Mouse (Mus musculus): ENCODE data around the gene Sf1. TPM values are rescaled to one million over a fixed set of nuclear protein-coding genes. Genes with fewer than 3 reads are reported as not detected.

Sf1 gene
- polyA plus RNA-seq, 1 experiment: 355 TPM

- peaks cover 5% of the 10 kb centered on the region for H3K4me1 ChIP-seq (ENCODE audit: control insufficient read depth, insufficient read depth, low read length)
- H3K36me3 ChIP-seq (ENCODE audit: control insufficient read depth, insufficient read depth, low read length, poor library complexity, severe bottlenecking): no peaks in the 10 kb centered on the region
- H3K27ac ChIP-seq (ENCODE audit: insufficient read depth, low read length): no peak overlapping the region
- H3K9ac ChIP-seq (ENCODE audit: low read depth, poor library complexity, severe bottlenecking): no peak overlapping the region
- TF ChIP-seq EP300 (IDR thresholded peaks at IDR 0.05; ENCODE audit: insufficient read depth, low read depth, low read length): no peak
- TF ChIP-seq CTCF (IDR thresholded peaks at IDR 0.05; ENCODE audit: low read depth, low read length): no peak
- no peak for TF ChIP-seq POLR2A (IDR thresholded peaks at IDR 0.05; ENCODE audit: insufficient read depth, low read length)
- H3K9me3 ChIP-seq (replicated peaks; ENCODE audit: control insufficient read depth, insufficient read depth, low read length, poor library complexity, severe bottlenecking): no peaks in the 10 kb centered on the region
- H3K27me3 ChIP-seq (ENCODE audit: control insufficient read depth, insufficient read depth, low read length, poor library complexity, severe bottlenecking): no peaks in the 10 kb centered on the region
- no peak overlapping the region for H3K4me3 ChIP-seq (ENCODE audit: low read depth, low read length)
These were observed 19.5 kb upstream of the Sf1 start for GRCm38 (mm10) chr19:6343996-6344395.

DNA sequence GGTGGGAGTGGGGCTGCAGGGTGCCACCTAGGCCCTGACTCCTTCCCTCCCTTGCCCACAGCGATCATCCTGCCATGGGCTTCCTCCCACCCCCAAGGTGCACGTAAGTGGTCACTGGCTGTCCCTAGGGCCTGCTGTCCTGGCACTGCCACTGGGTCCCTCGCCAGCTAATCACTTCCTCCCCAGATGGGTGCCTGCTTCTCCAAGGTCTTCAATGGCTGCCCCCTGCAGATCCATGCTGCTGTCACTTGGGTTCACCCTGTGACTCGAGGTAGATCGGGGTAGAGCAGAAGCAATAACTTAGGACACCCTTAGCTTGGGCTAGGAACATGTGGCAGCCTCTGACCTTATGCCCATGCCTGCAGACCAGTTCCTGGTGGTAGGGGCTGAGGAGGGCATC, 17.5 kb upstream of the Sf1 start:
- no peak overlapping the region for H3K4me3 ChIP-seq (ENCODE audit: low read depth, low read length)
- no peak for TF ChIP-seq POLR2A (IDR thresholded peaks at IDR 0.05; ENCODE audit: insufficient read depth, low read length)
- no peaks in the 10 kb centered on the region for H3K36me3 ChIP-seq (ENCODE audit: control insufficient read depth, insufficient read depth, low read length, poor library complexity, severe bottlenecking)
- H3K4me1 ChIP-seq (ENCODE audit: control insufficient read depth, insufficient read depth, low read length): no peaks in the 10 kb centered on the region
- H3K9me3 ChIP-seq (replicated peaks; ENCODE audit: control insufficient read depth, insufficient read depth, low read length, poor library complexity, severe bottlenecking): no peaks in the 10 kb centered on the region
- H3K27ac ChIP-seq (ENCODE audit: insufficient read depth, low read length): no peak overlapping the region
- H3K9ac ChIP-seq (ENCODE audit: low read depth, poor library complexity, severe bottlenecking): no peak overlapping the region
- no peaks in the 10 kb centered on the region for H3K27me3 ChIP-seq (ENCODE audit: control insufficient read depth, insufficient read depth, low read length, poor library complexity, severe bottlenecking)

- TF ChIP-seq CTCF (IDR thresholded peaks at IDR 0.05; ENCODE audit: low read depth, low read length): no peak
- TF ChIP-seq POLR2A (IDR thresholded peaks at IDR 0.05; ENCODE audit: insufficient read depth, low read length): no peak
- H3K27me3 ChIP-seq (ENCODE audit: control insufficient read depth, insufficient read depth, low read length, poor library complexity, severe bottlenecking): no peaks in the 10 kb centered on the region
- H3K36me3 ChIP-seq (ENCODE audit: control insufficient read depth, insufficient read depth, low read length, poor library complexity, severe bottlenecking): no peaks in the 10 kb centered on the region
- no peaks in the 10 kb centered on the region for H3K4me1 ChIP-seq (ENCODE audit: control insufficient read depth, insufficient read depth, low read length)
- no peak overlapping the region for H3K27ac ChIP-seq (ENCODE audit: insufficient read depth, low read length)
- no peak overlapping the region for H3K9ac ChIP-seq (ENCODE audit: low read depth, poor library complexity, severe bottlenecking)
- H3K9me3 ChIP-seq (replicated peaks; ENCODE audit: control insufficient read depth, insufficient read depth, low read length, poor library complexity, severe bottlenecking): no peaks in the 10 kb centered on the region
- no peak overlapping the region for H3K4me3 ChIP-seq (ENCODE audit: low read depth, low read length)
These were observed 16.8 kb upstream of the Sf1 start for GRCm38 (mm10) chr19:6346661-6347060.

DNA sequence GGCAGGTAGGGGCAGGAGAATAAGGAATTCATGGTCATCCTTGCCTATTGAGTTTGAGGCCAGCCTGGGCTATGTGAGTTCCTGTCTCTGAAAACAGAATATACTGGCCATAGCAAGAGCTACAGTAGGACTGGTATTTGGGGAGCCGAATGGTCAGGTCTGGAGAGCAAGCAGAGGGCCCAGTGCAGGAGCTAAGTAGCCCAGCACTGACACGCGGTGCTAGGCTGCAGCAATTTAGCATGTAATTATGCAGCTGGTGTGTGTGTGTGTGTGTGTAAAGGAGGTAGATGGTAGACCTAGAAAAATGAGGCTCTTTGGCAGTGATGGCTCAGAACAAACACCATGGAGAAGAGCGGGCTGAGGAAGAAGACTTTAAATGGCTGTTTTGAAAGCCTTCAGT, 15.9 kb upstream of the Sf1 start:
- no peaks in the 10 kb centered on the region for H3K36me3 ChIP-seq (ENCODE audit: control insufficient read depth, insufficient read depth, low read length, poor library complexity, severe bottlenecking)
- no peaks in the 10 kb centered on the region for H3K4me1 ChIP-seq (ENCODE audit: control insufficient read depth, insufficient read depth, low read length)
- TF ChIP-seq EP300 (IDR thresholded peaks at IDR 0.05; ENCODE audit: insufficient read depth, low read depth, low read length) (no peak), CTCF (IDR thresholded peaks at IDR 0.05; ENCODE audit: low read depth, low read length) (no peak), POLR2A (IDR thresholded peaks at IDR 0.05; ENCODE audit: insufficient read depth, low read length) (no peak)
- no peak overlapping the region for H3K27ac ChIP-seq (ENCODE audit: insufficient read depth, low read length)
- no peaks in the 10 kb centered on the region for H3K27me3 ChIP-seq (ENCODE audit: control insufficient read depth, insufficient read depth, low read length, poor library complexity, severe bottlenecking)
- no peak overlapping the region for H3K4me3 ChIP-seq (ENCODE audit: low read depth, low read length)
- no peaks in the 10 kb centered on the region for H3K9me3 ChIP-seq (replicated peaks; ENCODE audit: control insufficient read depth, insufficient read depth, low read length, poor library complexity, severe bottlenecking)
- H3K9ac ChIP-seq (ENCODE audit: low read depth, poor library complexity, severe bottlenecking): no peak overlapping the region

DNA sequence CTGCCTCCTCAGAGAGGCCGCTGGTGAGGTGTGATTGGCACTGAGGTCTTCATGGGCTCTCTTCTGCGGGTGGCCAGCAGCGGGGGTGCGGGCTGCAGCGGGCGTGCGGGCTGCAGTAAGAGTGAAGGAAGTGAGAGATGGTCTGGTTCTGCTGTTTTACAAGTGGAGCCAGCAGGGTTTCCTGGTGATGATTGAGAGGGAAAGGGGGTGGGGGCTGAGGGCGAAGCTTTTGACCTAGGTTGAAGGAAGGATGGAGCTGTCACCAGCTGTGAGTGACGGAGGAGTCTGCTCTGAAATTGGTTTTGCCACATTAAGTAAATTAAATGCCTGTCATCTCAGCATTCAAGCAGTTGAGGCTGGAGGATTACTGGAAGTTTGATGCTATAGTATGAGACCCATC, 14.8 kb upstream of the Sf1 start:
- H3K4me1 ChIP-seq (ENCODE audit: control insufficient read depth, insufficient read depth, low read length): no peaks in the 10 kb centered on the region
- TF ChIP-seq EP300 (IDR thresholded peaks at IDR 0.05; ENCODE audit: insufficient read depth, low read depth, low read length) (no peak), CTCF (IDR thresholded peaks at IDR 0.05; ENCODE audit: low read depth, low read length) (no peak), POLR2A (IDR thresholded peaks at IDR 0.05; ENCODE audit: insufficient read depth, low read length) (no peak)
- H3K27ac ChIP-seq (ENCODE audit: insufficient read depth, low read length): no peak overlapping the region
- no peak overlapping the region for H3K4me3 ChIP-seq (ENCODE audit: low read depth, low read length)
- H3K36me3 ChIP-seq (ENCODE audit: control insufficient read depth, insufficient read depth, low read length, poor library complexity, severe bottlenecking): no peaks in the 10 kb centered on the region
- no peaks in the 10 kb centered on the region for H3K9me3 ChIP-seq (replicated peaks; ENCODE audit: control insufficient read depth, insufficient read depth, low read length, poor library complexity, severe bottlenecking)
- no peaks in the 10 kb centered on the region for H3K27me3 ChIP-seq (ENCODE audit: control insufficient read depth, insufficient read depth, low read length, poor library complexity, severe bottlenecking)
- H3K9ac ChIP-seq (ENCODE audit: low read depth, poor library complexity, severe bottlenecking): no peak overlapping the region

- H3K36me3 ChIP-seq (ENCODE audit: control insufficient read depth, insufficient read depth, low read length, poor library complexity, severe bottlenecking): no peaks in the 10 kb centered on the region
- H3K27me3 ChIP-seq (ENCODE audit: control insufficient read depth, insufficient read depth, low read length, poor library complexity, severe bottlenecking): no peaks in the 10 kb centered on the region
- H3K27ac ChIP-seq (ENCODE audit: insufficient read depth, low read length): no peak overlapping the region
- no peaks in the 10 kb centered on the region for H3K9me3 ChIP-seq (replicated peaks; ENCODE audit: control insufficient read depth, insufficient read depth, low read length, poor library complexity, severe bottlenecking)
- TF ChIP-seq POLR2A (IDR thresholded peaks at IDR 0.05; ENCODE audit: insufficient read depth, low read length) (no peak), CTCF (IDR thresholded peaks at IDR 0.05; ENCODE audit: low read depth, low read length) (no peak), EP300 (IDR thresholded peaks at IDR 0.05; ENCODE audit: insufficient read depth, low read depth, low read length) (no peak)
- no peak overlapping the region for H3K9ac ChIP-seq (ENCODE audit: low read depth, poor library complexity, severe bottlenecking)
- H3K4me3 ChIP-seq (ENCODE audit: low read depth, low read length): no peak overlapping the region
- no peaks in the 10 kb centered on the region for H3K4me1 ChIP-seq (ENCODE audit: control insufficient read depth, insufficient read depth, low read length)
These were observed 14.1 kb upstream of the Sf1 start for GRCm38 (mm10) chr19:6349215-6349983.
